Mouse (Mus musculus) A20 (cell line): ENCODE results near the gene Ptp4a2.
"Not testable (repeated sequence)": the region's sequence is repeated elsewhere in the genome, so short reads cannot be mapped to it uniquely, and the experiment has no call there.

ENCODE experiments used
- DNase-seq: peaks from one replicate; pipeline ENCODE4 v3.0.0-alpha.2; 2011; ENCODE audit warnings: low read depth, low spot score

Ptp4a2 gene

DNA sequence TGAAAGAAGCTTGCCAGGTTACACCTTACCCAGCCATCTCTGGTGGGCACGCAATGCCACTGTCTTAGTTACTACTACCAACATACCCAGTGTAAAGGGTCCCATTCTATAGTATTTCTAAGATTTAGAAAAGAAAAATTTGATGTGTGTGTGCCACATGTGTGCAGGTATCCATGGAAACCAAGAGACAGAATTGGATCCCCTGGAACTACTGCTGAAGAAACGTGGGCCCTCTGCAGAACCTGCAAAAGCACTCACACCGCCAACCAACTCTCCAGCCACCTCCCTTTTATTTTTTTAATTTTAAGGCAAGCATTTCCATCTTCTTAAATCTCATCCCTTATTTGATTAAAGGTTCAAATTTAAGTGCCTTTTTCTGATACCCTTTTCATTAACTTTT is 40.8 kb downstream of the Ptp4a2 start:
- no peak for DNase-seq

DNA sequence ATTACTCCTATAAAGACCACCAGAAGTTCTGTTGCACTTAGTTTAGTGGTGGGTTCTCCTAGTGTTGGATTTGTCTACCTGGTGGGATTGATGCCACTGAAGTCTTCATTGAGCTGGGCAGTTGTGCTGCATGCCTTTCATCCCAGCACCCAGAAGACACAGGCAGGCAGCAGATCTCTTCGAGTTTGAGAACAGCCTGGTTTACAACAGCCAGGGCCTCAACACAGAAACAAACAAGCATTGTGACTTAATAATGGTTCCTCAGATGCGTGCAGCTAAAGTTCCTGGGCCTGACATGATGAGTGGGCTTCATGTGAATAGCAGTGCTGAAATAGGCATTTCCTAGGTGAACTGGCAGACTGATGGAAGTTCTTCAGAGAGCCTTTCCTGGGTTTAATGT is 42.0 kb downstream of the Ptp4a2 start:
- DNase-seq = no peak

DNA sequence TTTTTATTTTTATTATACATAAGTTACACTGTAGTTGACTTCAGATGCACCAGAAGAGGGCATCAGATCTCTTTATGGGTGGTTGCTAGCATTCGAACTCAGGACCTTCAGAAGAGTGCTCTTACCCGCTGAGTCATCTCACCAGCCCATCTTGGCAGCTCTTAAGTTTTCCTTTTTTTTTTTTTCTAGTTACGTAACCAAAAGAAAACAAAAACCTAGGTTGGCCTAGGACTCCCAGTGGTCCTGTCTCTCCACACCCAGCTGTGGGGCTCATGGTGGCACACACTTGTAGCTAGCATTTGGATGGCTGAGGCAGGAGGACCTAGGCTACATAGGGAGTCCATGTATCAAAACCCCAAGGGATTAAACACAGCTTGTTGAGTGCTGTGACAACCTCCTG is 43.0 kb downstream of the Ptp4a2 start:
- DNase-seq = no peak

DNA sequence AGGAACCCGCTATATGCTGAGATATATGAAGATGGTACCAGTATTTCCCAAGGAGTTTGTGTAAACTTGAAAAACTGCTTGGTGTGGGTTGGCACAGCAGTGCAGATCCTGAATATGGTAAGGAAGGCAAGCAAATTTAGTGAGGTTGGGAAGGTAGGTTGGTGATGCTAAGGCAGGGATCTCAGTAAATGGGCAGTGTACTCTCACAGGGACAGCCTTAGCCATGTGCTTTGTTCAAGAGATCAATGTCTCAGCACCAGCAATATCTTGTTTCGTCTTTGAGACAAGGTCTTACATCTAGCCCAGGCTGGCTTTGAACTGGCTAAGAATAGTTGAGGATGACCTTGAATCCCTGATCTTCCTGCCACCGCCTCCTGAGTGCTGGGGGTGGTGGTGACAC is 43.6 kb downstream of the Ptp4a2 start:
- DNase-seq = no peak

DNA sequence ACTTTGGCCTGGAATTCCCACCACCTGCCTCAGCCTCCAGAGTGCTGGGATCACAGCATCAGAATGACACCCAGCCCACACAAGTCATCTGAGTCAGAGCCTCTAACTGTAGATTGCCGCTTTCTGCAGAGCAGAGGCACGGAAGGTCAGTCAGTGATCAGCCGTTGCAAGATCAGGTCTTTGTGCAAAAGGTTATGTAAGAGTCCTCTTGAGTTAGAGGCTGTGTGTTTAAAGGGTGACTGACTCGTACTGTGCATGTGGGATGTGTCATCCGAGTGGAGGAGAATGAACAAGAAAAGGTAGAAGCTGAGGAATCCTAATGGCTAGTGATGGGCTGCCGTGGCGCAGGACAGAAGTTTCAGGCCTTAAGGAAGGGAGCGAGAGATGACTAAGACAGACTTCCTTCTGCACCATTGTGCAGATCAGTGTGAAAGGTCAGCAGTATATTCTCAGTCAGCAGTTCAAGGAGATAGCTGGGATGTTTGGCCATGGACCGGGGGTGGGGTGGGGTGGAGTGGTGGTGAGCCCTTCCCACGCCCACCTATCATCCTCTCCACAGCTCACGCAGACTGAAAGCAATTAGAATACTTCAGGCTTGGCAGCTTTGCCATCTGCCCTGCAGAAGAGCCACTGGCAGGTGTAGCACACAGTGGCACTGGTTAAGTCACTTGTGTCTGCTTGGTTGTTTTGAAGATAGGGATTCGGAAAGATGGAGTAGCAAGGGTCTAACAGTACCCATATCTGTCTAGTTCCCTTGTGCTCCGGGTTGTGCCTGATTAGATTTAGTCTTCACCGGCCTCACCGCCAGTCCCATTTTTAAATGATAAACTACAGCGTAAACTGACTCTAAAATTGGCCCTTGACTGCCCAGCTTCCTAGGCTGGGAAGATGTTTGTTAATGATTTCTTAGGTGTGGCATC is 44.3 kb downstream of the Ptp4a2 start:
- no peak for DNase-seq

DNA sequence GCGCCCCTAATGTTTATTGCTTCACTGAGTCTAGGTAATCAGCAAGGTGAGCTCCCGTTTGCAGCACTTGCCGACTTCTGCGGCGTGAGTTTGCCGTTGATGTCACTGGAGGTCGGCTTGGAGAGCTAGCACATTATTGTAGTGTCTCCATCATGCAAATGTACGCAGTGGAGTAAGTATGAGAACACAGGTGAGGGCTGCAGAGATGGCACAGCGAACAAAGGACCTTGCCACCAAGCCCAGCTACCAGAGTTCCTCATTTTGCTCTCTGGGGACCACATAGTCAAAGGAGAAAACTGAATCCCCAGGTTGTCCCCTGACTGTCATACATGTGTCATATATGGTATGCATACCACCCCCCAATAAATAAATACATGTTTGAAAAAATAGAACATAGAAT is 49.4 kb downstream of the Ptp4a2 start:
- DNase-seq = no peak

DNA sequence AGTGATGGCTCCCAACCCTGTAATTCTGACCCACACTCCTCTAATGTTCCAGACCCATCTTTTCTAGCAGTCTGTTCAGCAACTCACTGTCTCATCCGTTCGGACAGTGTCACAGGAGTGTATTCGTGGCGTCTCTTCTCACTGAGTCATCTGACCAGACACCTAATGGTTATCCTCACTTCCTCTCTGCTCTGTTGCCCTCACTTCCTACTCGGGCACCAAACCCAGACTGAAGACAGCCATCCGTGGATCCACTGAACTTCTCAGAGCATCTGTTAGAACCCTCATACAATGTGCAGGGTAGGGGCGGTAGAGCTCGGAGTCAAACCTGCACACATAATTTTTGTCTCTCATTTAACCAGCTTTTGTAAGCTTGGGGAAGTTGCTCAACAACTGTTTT is 50.4 kb downstream of the Ptp4a2 start:
- DNase-seq = no peak

DNA sequence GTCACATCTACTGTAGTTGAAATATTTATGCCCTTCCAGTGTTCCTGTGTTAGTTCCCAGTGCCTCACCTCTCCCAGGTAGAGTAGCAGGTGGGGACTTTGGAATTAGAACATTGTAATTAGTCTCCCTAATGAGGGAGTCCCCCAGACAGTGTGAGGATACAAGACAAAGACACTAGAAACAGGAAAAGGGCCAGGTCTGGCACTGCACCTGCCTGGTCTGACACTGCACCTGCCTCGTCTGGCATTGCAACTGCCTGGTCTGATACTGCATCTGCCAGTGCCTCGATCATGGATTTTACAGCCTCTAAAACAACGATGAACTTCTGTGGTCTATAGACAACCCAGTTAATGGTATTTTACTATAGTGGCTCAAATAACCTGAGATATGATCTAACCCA is 51.3 kb downstream of the Ptp4a2 start:
- DNase-seq = no peak

DNA sequence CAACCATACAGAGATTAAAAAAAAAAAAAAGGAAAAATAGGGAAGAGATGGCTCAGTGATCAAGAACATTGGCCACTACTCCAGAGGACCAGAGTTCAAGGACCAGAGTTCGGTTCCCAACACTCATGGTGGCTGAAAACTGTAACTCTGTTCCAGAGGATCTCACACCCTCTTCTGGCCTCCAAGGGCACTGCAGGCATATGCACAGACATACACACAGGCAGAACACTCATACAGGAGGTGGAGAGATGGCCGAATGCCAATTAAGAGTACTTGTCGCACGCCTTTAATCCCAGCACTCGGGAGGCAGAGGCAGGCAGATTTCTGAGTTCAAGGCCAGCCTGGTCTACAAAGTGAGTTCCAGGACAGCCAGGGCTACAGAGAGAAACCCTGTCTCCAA is 55.2 kb downstream of the Ptp4a2 start:
- not testable (repeated sequence) for DNase-seq

DNA sequence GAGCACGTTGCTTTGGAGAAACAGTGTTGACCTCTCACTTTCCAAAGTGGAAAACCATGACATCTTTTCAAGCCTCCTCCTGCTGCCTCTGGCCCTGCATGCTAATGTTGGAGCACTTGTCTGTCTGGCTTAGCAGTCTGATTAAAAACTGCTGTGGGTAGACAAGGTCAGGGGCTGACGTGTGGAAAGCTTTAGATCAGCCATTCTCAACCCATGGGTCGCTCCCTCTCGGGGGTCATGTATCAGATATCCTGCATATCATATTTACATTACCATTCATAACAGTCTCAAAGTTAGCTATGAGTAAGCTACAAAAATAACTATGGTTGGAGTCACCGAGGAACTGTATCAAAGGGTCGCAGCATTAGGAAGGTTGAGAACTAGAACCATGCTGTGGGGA is 57.2 kb downstream of the Ptp4a2 start:
- DNase-seq = no peak

DNA sequence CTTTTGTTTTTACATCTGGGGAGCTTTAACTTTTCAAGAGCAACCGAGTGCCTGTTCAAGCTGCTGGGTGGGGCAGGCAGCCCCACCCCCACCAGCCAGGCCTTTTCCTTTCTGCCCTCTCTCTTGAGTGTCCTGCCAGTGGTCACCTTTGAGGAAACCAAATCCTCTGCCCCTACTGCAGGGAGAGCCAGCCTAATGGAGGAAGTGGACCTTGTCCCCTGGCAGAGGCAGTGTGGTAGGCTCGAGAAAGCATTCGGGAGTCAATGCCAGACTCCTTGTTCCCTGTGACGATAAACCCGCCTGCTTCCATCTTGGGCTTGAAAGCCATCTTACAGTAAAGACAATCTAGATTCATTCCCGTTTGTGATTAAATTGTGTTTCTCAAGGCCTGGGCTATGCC is 59.5 kb downstream of the Ptp4a2 start:
- no peak for DNase-seq

DNA sequence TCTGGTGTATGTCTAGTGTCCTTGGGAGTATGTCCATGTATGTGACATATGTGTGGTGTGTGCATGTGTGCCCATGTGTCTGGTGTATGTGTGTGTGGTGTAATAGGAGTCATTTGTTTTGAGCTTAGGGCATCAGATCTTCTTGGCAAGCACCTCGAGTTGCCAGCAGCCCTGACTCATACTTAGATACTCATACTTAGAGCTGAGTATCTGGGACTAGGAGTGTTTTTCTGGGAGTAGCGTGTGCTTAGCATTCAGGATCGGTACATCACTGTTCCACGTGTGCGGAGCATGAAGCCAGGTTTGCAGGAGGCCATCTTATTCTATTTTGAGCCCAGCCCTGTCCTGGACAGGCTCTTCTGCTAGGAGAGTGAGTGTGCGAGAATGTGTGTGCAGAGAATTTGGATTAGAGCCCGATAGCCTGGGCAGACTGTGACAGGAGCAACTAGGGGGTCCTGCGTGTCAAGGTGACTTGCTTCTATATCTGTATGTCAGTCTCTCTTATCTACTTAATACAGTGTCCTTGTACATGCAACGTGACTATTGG is 61.4 kb downstream of the Ptp4a2 start:
- DNase-seq = no peak

DNA sequence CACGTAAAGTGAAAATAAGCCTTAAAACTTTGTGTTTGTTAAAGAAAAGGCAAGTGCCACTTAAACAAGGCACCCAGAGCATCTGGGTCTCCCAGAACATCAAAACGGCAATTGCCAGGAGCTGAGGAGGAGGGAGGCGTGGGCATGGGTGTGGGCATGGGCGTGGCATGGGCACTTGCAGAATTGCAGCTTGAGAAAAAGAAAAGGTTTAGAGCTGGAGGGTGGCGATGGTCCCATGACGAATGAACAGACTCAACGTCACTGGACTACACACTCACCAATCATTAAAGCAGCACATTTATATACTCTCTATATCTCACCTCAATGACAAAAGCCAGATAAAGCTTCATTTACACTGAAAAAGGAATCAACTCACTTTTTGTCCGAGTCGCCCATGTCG is 63.8 kb downstream of the Ptp4a2 start:
- no peak for DNase-seq

DNA sequence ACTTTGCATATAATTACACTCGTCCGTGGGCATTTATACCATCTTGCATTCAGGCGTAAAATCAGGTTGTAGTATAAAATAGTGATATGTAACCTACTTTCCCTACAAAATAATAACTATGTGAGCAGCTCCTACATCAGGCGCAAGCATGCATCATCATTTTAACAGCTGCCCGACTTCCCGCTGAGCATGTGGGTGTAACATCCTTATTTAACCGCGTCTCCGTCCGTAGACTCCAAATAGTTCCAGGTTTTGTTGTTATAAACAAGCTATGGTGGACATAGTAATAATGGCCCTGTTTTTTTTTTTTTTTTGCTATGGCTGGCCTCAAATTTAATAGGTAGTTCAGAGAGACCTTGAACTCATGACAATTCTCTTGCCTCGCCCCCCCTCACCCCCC is 64.4 kb downstream of the Ptp4a2 start:
- no peak for DNase-seq

DNA sequence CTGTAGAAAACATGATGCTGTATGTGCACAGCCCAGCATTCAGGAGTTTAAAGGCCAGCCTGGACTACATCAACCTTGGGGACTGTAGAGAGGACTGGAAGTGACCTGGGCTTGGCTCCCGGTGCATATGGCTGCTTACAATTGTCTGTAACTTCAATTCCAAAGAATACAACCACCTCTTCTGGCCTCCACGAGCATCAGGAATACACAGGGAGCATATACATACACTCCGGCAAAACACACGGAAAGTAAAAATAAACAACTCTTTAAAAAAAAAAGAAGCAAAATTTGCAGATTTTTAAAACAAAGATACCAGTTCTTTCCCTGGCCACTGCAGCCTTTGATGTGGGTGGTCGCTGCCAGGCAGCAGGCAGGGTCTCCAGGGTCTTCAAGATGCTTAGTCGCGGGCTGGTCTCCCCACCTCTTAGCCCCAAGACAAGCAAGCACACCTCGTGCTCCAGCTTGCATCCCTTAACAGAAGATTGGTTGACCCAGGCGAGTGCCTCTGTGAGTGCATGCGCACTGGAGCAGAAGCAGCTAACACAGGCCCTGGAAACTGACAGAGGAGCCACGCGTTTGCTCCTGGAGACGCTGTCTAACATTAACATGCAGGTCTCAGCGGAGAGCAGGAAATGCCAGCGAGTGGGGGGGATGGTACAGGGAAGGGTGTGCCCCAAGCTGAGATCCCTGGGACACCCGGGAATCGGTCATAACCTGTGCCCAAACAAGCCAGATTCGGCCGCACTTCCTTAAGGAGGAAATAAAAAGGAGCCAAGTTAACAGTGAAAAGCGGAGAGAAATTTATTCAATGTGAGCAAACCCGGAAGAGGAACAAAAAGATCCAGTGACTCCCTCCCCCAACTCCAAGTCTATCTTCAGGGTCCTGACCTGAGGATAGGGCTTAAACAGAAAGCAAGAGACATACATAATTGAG is 66.1 kb downstream of the Ptp4a2 start:
- peak; percentile 71 for DNase-seq

DNA sequence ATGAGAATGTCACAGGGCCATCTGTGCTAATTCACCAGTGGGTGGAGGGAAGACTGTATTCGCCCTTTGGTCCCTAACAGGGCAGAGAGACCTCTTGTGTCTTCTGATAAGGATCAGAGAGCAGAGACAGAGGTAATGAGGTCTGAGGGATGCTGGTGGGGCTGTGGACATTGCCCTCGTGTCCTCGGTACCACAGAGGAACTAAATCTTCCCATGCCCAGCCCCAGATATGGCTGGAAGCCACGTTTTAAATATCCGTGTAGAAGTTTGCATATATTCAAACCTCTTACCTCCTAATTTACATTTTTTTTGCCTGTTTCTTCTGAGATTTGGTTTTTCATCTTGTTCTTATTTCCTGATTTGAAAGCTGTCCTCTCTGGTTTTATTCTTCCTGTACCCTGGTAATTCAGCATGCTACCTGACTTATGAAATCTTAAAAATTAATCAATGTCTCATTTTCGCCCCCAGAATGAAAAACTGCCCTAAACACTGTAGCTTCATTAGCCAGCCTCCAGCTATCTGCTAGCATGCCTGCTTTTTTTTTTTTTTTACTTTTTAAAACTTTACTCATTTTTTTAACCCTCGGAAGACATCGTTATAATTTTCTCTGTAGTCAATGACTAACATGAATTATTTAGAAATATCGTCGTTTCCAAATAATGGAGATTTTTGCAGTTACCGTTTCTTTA is 67.1 kb downstream of the Ptp4a2 start:
- DNase-seq = peak; percentile 78

DNA sequence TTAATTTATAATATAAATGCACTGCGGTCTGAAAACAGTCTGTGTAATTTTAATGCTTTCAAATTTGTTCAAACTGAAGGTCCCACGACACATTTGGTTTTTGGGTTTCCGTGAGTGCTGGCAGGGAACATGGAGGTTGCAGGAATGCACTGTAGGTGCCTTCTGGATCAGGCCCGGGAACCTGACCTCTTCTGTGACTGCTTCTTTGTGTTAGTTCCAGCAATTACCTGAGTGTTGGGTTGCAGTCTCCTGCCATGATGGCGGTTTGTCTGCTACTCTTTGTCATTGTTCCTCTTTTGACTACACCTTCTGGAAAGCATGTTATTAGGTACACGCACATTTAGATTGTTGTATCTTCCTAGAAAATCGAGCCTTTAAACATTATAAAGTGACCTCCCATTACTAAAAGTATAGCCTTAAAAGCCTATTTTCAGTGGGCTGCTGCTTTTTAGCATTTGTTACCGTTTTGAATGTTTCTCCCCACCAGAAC is 67.7 kb downstream of the Ptp4a2 start:
- peak; percentile 68 for DNase-seq

DNA sequence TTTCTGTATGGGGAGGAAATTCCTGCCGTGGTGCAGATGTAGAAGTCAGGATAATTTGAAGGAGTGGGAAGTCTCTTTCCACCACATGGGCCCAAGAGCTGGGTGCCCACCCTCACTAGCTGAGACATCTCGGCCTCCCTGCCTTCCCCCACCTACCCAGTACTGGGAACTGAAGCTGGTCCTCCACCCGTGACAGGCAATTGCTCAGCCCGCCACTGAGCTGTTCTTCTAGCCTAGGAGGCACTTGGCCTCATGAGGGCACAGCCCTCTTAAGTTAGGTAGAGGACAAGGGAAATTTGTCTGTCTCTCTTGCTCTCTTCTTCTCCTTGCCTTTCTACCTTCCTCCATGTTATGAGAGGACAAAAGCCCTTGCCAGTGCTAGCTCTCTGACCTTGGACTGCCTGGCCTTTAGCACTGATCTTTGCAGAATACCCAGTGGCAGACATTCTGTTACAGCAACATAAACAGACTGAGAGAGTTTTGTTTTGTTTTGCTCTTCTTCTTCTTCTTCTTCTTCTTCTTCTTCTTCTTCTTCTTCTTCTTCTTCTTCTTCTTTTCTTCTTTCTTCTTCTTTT is 68.3 kb downstream of the Ptp4a2 start:
- peak; percentile 80 for DNase-seq

DNA sequence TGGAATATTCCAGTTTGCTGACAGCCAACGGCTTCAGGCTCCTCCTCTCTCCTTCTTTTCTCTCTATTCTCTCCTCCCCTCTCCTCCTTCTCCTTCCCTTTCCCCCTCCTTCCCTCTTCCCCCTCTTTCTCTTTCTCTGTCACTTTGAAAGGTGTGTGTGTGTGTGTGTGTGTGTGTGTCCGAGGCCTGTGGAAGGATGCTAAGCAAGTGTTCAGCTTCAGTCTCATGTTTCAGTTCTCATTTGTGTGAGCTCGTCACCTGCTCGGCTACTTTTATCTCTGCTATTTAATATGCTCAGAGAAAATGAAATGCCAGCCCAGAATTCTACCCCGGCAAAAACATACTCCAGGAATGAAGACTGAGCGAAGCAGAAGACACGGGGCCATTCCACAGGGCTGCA is 69.6 kb downstream of the Ptp4a2 start:
- peak; percentile 74 for DNase-seq

DNA sequence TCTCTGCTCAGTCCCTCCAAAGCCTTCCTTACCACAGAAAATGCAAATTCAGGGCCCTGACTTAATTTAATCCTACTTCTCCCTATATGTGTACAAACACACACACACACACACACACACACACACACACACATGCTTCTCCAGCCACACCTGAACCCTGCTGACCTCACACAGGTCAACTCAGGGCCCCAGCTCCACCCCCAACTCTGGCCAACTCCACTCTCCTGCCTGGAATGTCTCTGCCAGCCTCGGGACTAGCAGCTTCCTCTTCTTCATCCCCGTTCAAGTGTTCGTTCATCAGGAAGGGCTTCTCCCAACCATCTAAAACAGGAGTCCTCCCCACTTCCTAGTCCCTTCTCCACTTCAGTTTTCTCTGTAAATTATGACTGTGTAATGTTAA is 70.6 kb downstream of the Ptp4a2 start:
- peak; percentile 49 for DNase-seq
